Mouse (Mus musculus) inflammation-experienced regulatory T-cells, adult 16 weeks (primary cell): ENCODE results near the gene Hps1. TPM values are rescaled to one million over a fixed set of nuclear protein-coding genes. Genes with fewer than 3 reads are reported as not detected.

Source experiments
- polyA plus RNA-seq: library from polyadenylated mRNA; unstranded; fragments of 100-300 nt; shearing (Covaris generic); gene quantifications from one replicate; pipeline ENCODE4 v1.2.1, GENCODE M21; 2017

The Hps1 gene
- 43.9 TPM for polyA plus RNA-seq

GRCm38 (mm10) chr19:42779531-42780155 is at the start of gene Hps1:
Gene Hps1 (minus strand): TSS chr19:42779978.

GRCm38 (mm10) chr19:42752363-42752931 is 27.3 kb downstream of the Hps1 start, which contains the start of gene Pyroxd2:
Gene Pyroxd2 (minus strand): TSS chr19:42752775.

Other genes starting within 250 kb of the Hps1 start
- gene Loxl4, start 167.2 kb downstream of the Hps1 start, polyA plus RNA-seq = 0.56 TPM
- gene Pyroxd2, start 27.2 kb downstream of the Hps1 start, polyA plus RNA-seq = 0.71 TPM